Mouse (Mus musculus) lung, embryonic 16.5 days (tissue): ENCODE data around the gene Trabd2b. TPM values are rescaled to one million over a fixed set of nuclear protein-coding genes. Genes with fewer than 3 reads are reported as not detected.
A peak's percentile ranks its signal among the peaks of the same experiment; 100 is the strongest.

Experiments used
- ATAC-seq: fragments of 200-750 bp; cut with Nextera tagmentation; 2 replicates; pipeline ENCODE4 v1.8.0; 2017; ENCODE audit warnings: low read depth, mild to moderate bottlenecking, moderate library complexity
- H3K27ac ChIP-seq: fragments of 300-500 bp; sonication (generic); 2 replicates; pipeline ENCODE4 v1.5.1; 2014; ENCODE audit warnings: mild to moderate bottlenecking, control low read depth, low read length
- H3K27me3 ChIP-seq: fragments of 300-500 bp; sonication (generic); 2 replicates; pipeline ENCODE4 v1.6.1; 2014; ENCODE audit warnings: low read depth, low read length, mixed read lengths; ENCODE audit not compliant: control insufficient read depth, insufficient read depth
- H3K36me3 ChIP-seq: fragments of 300-500 bp; sonication (generic); 2 replicates; pipeline ENCODE4 v1.6.1; 2014; ENCODE audit warnings: low read length; ENCODE audit not compliant: control insufficient read depth, insufficient read depth
- H3K4me1 ChIP-seq: fragments of 300-500 bp; sonication (generic); replicated peaks from 2 replicates; pipeline ENCODE4 v1.6.1; 2014; ENCODE audit warnings: low read length, mixed read lengths; ENCODE audit not compliant: control insufficient read depth, insufficient read depth
- H3K4me2 ChIP-seq: fragments of 300-500 bp; sonication (generic); 2 replicates; pipeline ENCODE4 v1.6.1; 2014; ENCODE audit warnings: low read depth, low read length, control low read depth
- H3K4me3 ChIP-seq: fragments of 300-500 bp; sonication (generic); 2 replicates; pipeline ENCODE4 v1.5.1; 2014; ENCODE audit warnings: mild to moderate bottlenecking, low read length, control low read depth
- H3K9ac ChIP-seq: fragments of 300-500 bp; sonication (generic); 2 replicates; pipeline ENCODE4 v1.6.1; 2014; ENCODE audit warnings: low read length, control low read depth
- H3K9me3 ChIP-seq: fragments of 300-500 bp; sonication (generic); 2 replicates; pipeline ENCODE4 v1.6.1; 2016; ENCODE audit warnings: low read length; ENCODE audit not compliant: control insufficient read depth
- WGBS: fragments of 180-500 bp; shearing (Covaris S2); extraction: QIAGEN DNeasy Blood & Tissue Kit; methylation state at CpG from one replicate; pipeline ENCODE4 v1.1.7; 2014; 5-methylcytosine and 5-hydroxymethylcytosine counted together
- polyA plus RNA-seq: library from polyadenylated mRNA; unstranded; fragments of >200 nt; fragmentation: Nextera tagmentation; extraction: Ambion mirVana; gene quantifications from 2 replicates; pipeline ENCODE4 v1.2.1, GENCODE M21; 2015

The Trabd2b gene
- polyA plus RNA-seq, 1 experiment from 2014 or later: 5.4 TPM

DNA sequence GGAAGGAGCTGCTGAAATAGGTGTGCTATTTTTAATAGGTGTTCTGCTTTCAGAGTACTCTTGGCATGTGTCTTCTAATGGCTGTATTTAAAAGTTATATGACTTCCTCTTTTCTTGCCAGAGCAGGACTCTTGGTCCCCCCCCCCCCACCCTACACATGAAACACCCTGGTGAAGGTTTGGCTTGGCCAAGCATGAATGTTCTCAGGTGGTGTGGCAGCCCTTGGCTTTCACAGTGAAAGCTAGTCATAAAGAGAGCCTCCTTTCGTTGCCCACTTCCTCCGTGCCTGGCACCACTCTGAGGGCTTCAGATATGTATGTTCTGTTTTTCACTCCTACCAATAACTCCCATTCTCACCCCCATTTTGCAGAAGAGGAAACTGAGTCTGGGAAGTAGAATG is 1.8 kb downstream of the Trabd2b start:
- no peak for ATAC-seq
- Histone ChIP-seq H3K9ac (no peak overlapping the region), H3K27ac (no peak overlapping the region), H3K4me1 (peaks cover 11% of the 10 kb centered on the region; the same call in 1 of the 2 replicates), H3K36me3 (0 out of 2 replicates have a peak, but pooled peaks cover 2% of the 10 kb centered on the region), H3K9me3 (no peaks in the 10 kb centered on the region), H3K4me2 (peak overlapping the region; percentile 87), H3K27me3 (peaks cover 11% of the 10 kb centered on the region), H3K4me3 (peak overlapping the region; percentile 74)
- WGBS: 97% methylated on average over 2 of the region's 2 CpGs

DNA sequence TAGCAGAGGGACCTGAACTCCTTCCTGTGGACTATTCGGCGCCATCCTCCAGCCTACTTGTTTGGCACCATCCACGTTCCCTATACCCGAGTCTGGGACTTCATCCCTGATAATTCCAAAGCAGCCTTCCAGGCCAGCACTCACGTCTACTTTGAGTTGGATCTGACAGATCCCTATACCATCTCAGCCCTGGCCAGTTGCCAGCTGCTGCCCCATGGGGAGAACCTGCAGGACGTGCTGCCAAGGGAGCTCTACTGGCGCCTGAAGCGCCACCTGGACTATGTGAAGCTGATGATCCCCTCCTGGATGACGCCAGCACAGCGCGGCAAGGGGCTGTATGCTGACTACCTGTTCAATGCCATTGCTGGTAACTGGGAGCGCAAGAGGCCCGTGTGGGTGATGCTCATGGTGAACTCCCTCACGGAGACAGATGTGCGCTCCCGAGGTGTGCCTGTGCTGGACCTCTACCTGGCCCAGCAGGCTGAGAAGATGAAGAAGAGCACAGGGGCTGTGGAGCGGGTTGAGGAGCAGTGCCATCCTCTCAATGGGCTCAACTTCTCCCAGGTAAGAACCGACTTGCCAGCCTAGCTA is 2.5 kb downstream of the Trabd2b start:
- WGBS: 79% methylated on average over 18 of the region's 18 CpGs
- Histone ChIP-seq H3K4me1 (peaks cover 11% of the 10 kb centered on the region; the same call in 1 of the 2 replicates), H3K4me2 (peak overlapping the region; percentile 87)

DNA sequence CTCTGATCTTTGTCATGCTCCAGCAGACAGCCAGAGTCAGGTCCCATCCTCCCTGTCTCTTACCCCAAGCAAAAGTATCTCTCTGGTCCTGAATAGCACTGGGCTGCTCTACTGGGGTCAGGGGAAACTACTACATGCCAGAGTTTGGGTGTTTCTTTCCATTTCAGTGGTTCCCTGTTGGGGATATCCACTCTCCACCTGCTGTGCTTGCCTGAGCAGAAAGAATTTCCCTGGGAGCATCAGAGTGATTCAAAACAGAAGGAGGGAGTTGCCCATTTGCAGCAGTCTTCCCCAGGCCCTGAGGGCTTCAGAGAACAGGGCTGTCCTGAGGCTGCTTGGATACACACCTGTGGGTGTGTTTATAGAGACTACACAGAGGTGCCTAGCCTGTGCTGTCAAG is 3.0 kb downstream of the Trabd2b start:
- no peak overlapping the region for H3K27ac ChIP-seq
- H3K4me2 ChIP-seq: peak overlapping the region; percentile 87
- H3K4me3 ChIP-seq: peak overlapping the region; percentile 13

More for the DNA sequence above, 2.5 kb downstream of the Trabd2b start:
- Histone ChIP-seq H3K4me3 (peak overlapping the region; percentile 10), H3K9ac (peak overlapping the region; percentile 22; the same call in 1 of the 2 replicates), H3K36me3 (0 out of 2 replicates have a peak, but pooled peaks cover 2% of the 10 kb centered on the region), H3K27ac (no peak overlapping the region), H3K27me3 (peaks cover 11% of the 10 kb centered on the region), H3K9me3 (no peaks in the 10 kb centered on the region)
- no peak for ATAC-seq

DNA sequence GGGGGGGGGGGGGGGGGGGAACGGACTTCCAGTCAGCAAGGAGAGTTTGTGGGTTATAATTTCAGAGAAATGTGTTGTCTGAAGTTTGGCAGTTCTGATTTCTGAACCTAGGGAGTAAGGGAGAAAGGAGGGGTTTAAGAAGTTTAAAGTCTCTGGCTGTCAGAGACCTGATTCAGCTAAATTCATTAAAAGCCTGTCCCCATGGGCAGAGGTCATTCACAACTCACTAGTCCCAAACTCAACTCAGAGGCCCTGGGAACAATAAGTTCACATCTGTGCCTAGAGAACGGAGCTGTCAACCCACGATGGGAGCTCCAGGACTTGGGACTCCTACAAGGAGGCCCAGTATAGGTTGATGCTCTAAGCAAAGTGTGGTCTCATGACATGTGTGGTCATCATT is 3.5 kb downstream of the Trabd2b start:
- H3K9me3 ChIP-seq: no peaks in the 10 kb centered on the region
- H3K9ac ChIP-seq: no peak overlapping the region
- 0 out of 2 replicates have a peak, but pooled peaks cover 2% of the 10 kb centered on the region for H3K36me3 ChIP-seq
- peaks cover 11% of the 10 kb centered on the region for H3K27me3 ChIP-seq
- 47% methylated on average over 3 of the region's 3 CpGs for WGBS
- peaks cover 11% of the 10 kb centered on the region; the same call in 1 of the 2 replicates for H3K4me1 ChIP-seq
- peak overlapping the region; percentile 22 for H3K4me3 ChIP-seq
- ATAC-seq: no peak
- no peak overlapping the region for H3K27ac ChIP-seq
- H3K4me2 ChIP-seq: peak overlapping the region; percentile 87

More for the DNA sequence above, 3.0 kb downstream of the Trabd2b start:
- peaks cover 11% of the 10 kb centered on the region for H3K27me3 ChIP-seq
- H3K36me3 ChIP-seq: 0 out of 2 replicates have a peak, but pooled peaks cover 2% of the 10 kb centered on the region
- no peak for ATAC-seq
- H3K9ac ChIP-seq: 0 out of 2 replicates have a peak overlapping the region, but pooled peaks have one; percentile 15
- peaks cover 11% of the 10 kb centered on the region; the same call in 1 of the 2 replicates for H3K4me1 ChIP-seq
- H3K9me3 ChIP-seq: no peaks in the 10 kb centered on the region

DNA sequence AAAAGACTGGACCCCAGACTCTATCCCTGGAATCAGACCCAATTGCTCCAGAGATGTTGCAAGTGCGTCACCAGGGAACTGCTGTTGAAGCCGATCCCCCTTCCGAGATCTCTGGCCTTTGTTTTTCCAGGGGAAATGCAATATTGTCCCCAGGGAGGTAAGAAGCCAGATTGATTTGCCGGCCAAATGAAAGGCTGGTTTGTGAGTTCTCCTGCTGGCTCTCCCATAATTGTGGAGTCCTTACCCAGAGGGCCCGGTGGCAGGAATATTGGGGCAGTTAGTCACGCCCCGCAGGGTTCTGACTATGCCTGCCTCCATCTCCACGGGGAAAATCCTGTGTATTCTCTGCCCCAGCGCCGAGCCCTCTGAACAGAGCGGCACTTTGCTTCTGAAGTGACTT is 3.9 kb downstream of the Trabd2b start:
- peak overlapping the region; percentile 87 for H3K4me2 ChIP-seq
- H3K9me3 ChIP-seq: no peaks in the 10 kb centered on the region
- peak overlapping the region; percentile 22 for H3K4me3 ChIP-seq
- 0 out of 2 replicates have a peak, but pooled peaks cover 2% of the 10 kb centered on the region for H3K36me3 ChIP-seq
- peak overlapping the region; percentile 32 for H3K9ac ChIP-seq
- no peak overlapping the region for H3K27ac ChIP-seq
- no peak for ATAC-seq
- WGBS: 42% methylated on average over 11 of the region's 11 CpGs
- H3K4me1 ChIP-seq: peaks cover 11% of the 10 kb centered on the region; the same call in 1 of the 2 replicates
- peaks cover 11% of the 10 kb centered on the region for H3K27me3 ChIP-seq

DNA sequence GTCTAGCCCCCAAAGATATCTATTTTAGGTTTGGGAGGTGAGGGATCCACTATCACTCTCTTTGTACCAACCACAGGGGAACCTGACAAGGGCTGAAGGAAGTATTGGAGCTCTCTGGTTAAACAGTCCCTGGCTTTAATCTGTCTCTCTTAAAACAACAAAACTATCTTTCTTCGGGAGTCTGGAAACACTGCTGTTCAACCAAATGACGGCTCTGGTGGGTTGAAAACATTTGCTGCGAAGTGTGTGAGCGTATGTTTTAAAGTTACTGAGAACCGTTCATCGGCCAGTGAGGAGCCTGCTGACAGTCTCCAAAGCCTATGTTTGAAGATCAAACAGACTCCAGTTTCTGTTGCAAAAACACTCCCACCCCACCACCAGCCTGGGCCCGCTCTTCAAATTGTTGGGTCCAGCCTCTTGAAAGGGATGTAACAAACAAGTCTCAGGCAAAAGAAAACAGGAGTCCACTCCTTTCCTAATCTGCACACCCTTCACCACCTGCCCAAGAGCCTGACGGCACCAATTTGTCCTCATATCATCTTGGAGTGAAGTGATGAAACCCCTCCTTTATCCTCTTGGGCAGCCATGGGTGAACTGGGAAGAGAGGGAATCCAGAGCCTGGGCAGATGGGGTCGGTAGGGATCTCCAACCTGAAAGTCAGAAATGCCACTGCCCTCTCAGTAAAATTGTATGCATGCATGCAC is 4.6 kb downstream of the Trabd2b start:
- Histone ChIP-seq H3K27me3 (peaks cover 11% of the 10 kb centered on the region), H3K4me3 (peak overlapping the region; percentile 22), H3K9me3 (no peaks in the 10 kb centered on the region), H3K27ac (no peak overlapping the region), H3K4me1 (peaks cover 14% of the 10 kb centered on the region; the same call in 1 of the 2 replicates), H3K4me2 (peak overlapping the region; percentile 87; the same call in 1 of the 2 replicates), H3K36me3 (0 out of 2 replicates have a peak, but pooled peaks cover 2% of the 10 kb centered on the region), H3K9ac (no peak overlapping the region; the same call in 1 of the 2 replicates)
- 40% methylated on average over 9 of the region's 9 CpGs for WGBS
- ATAC-seq: no peak

DNA sequence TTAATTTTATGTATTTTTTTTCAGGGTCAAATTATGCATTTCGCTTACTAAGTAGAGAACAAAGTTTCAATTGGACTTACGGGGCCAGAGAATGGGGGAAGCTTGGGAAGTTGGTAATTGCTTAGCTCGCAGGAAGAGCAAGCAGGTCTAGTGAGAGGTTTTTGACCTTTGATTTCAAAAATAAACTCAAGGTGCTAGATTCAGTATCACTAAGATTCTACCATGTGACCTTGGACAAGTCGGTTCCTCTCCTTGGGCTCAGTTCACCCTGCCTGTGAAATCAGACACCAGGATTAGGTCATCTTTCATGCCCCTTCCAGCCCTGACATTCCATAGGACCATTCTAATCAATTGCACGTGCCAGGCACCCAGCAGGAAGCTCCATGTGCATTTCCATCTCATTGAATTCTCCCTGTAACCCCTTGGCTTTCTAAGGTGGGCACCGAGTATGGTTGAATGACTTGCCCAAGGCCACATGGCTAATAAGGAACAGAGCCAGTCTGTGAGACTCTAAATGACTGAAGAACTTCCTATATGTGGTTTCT is 5.4 kb downstream of the Trabd2b start:
- Histone ChIP-seq H3K9me3 (no peaks in the 10 kb centered on the region), H3K27ac (no peak overlapping the region), H3K36me3 (0 out of 2 replicates have a peak, but pooled peaks cover 2% of the 10 kb centered on the region), H3K9ac (no peak overlapping the region), H3K4me2 (no peak overlapping the region), H3K4me3 (no peak overlapping the region), H3K27me3 (peaks cover 9% of the 10 kb centered on the region), H3K4me1 (peaks cover 21% of the 10 kb centered on the region)
- ATAC-seq: no peak
- WGBS: 62% methylated on average over 6 of the region's 6 CpGs

DNA sequence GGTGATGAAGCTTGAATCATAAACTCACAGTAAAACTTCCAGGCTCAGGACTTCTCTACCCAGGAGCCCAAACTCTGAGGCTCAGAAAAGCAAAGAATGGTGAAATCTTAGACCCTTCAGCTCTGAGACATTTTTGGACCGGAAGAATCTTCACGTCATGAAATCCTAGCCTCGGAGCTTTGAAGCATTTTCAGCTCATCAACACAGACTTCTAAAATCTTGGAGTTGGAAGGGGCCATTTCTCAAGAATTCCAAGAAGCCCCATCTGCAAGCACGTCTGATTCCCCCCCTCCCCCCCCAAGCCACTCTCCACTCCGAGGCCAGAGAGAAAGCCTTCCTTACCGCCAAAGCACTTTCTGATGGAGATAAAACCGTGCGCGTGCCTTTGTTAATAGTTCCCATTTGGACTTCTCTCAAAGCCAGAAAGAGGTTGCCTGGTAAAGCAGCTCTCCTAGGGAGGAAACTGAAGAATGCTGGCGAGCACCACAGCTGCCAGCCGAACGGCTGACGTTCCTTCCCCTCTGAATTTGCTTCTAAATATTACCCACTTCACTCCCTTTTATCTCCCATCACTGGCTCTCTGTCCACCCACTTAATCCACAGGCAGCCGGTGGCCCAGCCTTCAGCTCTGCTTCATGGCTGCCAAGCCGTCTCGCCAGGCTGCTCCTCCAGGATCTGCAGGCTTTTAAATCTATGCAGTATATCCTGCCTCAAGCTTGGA is 9.6 kb downstream of the Trabd2b start:
- Histone ChIP-seq H3K27ac (peak overlapping the region; percentile 61), H3K9ac (no peak overlapping the region), H3K9me3 (no peaks in the 10 kb centered on the region), H3K4me2 (peak overlapping the region; percentile 41), H3K4me1 (peaks cover 11% of the 10 kb centered on the region), H3K27me3 (no peaks in the 10 kb centered on the region), H3K36me3 (no peaks in the 10 kb centered on the region), H3K4me3 (no peak overlapping the region)
- peak; percentile 69 for ATAC-seq
- 14% methylated on average over 16 of the region's 16 CpGs for WGBS
